20 mouse cellular contexts compared by ENCODE assay signal in the genomic region with DNA sequence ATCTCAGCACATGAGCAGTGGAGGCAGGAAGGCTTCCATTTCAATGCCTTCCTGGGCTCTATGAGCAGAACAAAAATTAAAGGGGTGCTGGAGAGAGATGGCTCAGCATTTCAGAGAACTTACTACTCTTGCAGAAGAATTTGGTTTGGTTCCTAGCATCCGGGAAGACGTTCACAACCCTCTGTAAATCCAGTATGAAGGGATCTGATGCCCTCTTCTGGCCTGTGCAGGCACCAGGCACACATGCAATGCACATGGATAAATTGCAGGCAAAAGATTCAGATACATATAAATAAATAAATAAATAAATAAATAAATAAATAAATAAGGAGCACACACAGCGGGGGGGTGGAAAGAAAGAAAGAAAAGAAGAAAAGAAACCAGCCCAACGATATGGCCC. TPM values are rescaled to one million over a fixed set of nuclear protein-coding genes. Genes with fewer than 3 reads are reported as not detected.
DNase-seq lines count a peak whose midpoint lies in the region; ATAC-seq and TF ChIP-seq lines count a peak whose summit lies in the region.
"Had no signal": no experiment of that assay in that cellular context is flagged by ENCODE, and none has a peak within 500 bp of the region (broad histone marks: within the 10 kb centered on the region; RNA-seq: fewer than 3 reads in every experiment).

No protein-coding gene starts in this region.

- no peak overlapping the region for H3K9ac ChIP-seq in stomach, postnatal 0 days (ENCODE audit: low read length)
- H3K9ac ChIP-seq: embryonic facial prominence, embryonic 12.5 days; lung, embryonic 15.5 days; midbrain, embryonic 12.5 days; stomach, embryonic 15.5 days had no signal

- no peak for TF ChIP-seq EP300 in stomach, postnatal 0 days (optimal IDR thresholded peaks at IDR 0.05)

- no peak for DNase-seq in left cerebral cortex, adult 2 months (ENCODE audit: extremely low spot score in 1 of 2, low spot score in 2 of 2)
- no peak for DNase-seq in left cerebral cortex, postnatal 10 days (ENCODE audit: extremely low spot score in 1 of 2, low spot score in 2 of 2)
- peak; percentile 26 for DNase-seq in thymus, postnatal 25 days
- no peak for DNase-seq in thymus, postnatal 4 days
- peak; percentile 64 for DNase-seq in ZHBTc4 (ENCODE audit: low read depth, low spot score)
- no peak for DNase-seq in stomach, postnatal 0 days (ENCODE audit: low spot score)
- DNase-seq in urinary bladder, postnatal 10 days (ENCODE audit: low spot score): no peak
- DNase-seq in heart, postnatal 4 days: no peak
- DNase-seq: cerebellum, adult 9-10 months; left cerebral cortex, postnatal 4 days; right cerebral cortex, postnatal 25 days; thymus, postnatal 36 days had no signal

- no peak overlapping the region for H3K4me3 ChIP-seq in left cerebral cortex, adult 2 months
- no peak overlapping the region for H3K4me3 ChIP-seq in stomach, postnatal 0 days (ENCODE audit: low read depth, low read length)
- H3K4me3 ChIP-seq: embryonic facial prominence, embryonic 12.5 days; forebrain, embryonic 10.5 days; lung, embryonic 15.5 days; midbrain, embryonic 12.5 days; stomach, embryonic 15.5 days had no signal

- peaks cover 13% of the 10 kb centered on the region; the same call in 1 of the 2 replicates for H3K27me3 ChIP-seq in stomach, postnatal 0 days (ENCODE audit: control insufficient read depth, insufficient read depth, low read length)

- H3K9me3 ChIP-seq in stomach, postnatal 0 days (ENCODE audit: control insufficient read depth, low read length): no peaks in the 10 kb centered on the region
- H3K9me3 ChIP-seq: embryonic facial prominence, embryonic 12.5 days; forebrain, embryonic 10.5 days; lung, embryonic 15.5 days; midbrain, embryonic 12.5 days; stomach, embryonic 15.5 days had no signal

- ATAC-seq in stomach, postnatal 0 days (ENCODE audit: low FRiP score, low TSS enrichment): no peak
- ATAC-seq: hindbrain, postnatal 0 days had no signal

- H3K27ac ChIP-seq in left cerebral cortex, adult 2 months: no peak overlapping the region
- H3K27ac ChIP-seq in stomach, postnatal 0 days (replicated peaks): no peak overlapping the region
- H3K27ac ChIP-seq: embryonic facial prominence, embryonic 12.5 days; forebrain, embryonic 10.5 days; hindbrain, postnatal 0 days; lung, embryonic 15.5 days; midbrain, embryonic 12.5 days; stomach, embryonic 15.5 days had no signal

- peak; percentile 29 for TF ChIP-seq CTCF in left cerebral cortex, adult 2 months (IDR thresholded peaks at IDR 0.05)
- TF ChIP-seq CTCF in stomach, postnatal 0 days (IDR thresholded peaks at IDR 0.05; ENCODE audit: low read depth): peak; percentile 58

- no peaks in the 10 kb centered on the region; the same call in 1 of the 2 replicates for H3K4me1 ChIP-seq in stomach, postnatal 0 days (replicated peaks; ENCODE audit: control insufficient read depth, insufficient read depth)
- H3K4me1 ChIP-seq: embryonic facial prominence, embryonic 12.5 days had no signal

- WGBS in stomach, postnatal 0 days: 45% methylated on average over 4 of the region's 4 CpGs

- intact Hi-C loops in left cerebral cortex, adult 2 months (cut with DNase I): loop anchor here (2.0 kb wide), 1 partner anchor 37 kb away; no protein-coding TSS in a partner anchor
- intact Hi-C loops in left cerebral cortex, postnatal 10 days (cut with DNase I): no loop called here

- no peaks in the 10 kb centered on the region for H3K36me3 ChIP-seq in stomach, postnatal 0 days (ENCODE audit: control insufficient read depth, insufficient read depth, low read length)
- H3K36me3 ChIP-seq: embryonic facial prominence, embryonic 12.5 days; forebrain, embryonic 10.5 days; lung, embryonic 15.5 days; midbrain, embryonic 12.5 days; stomach, embryonic 15.5 days had no signal

- no peak overlapping the region for H3K4me2 ChIP-seq in stomach, postnatal 0 days (replicated peaks; ENCODE audit: low read depth)
- H3K4me2 ChIP-seq: embryonic facial prominence, embryonic 12.5 days; lung, embryonic 15.5 days; midbrain, embryonic 12.5 days; stomach, embryonic 15.5 days had no signal

RNA-seq across cellular contexts. Expression of a gene that starts 3.6 kb away (rescaled TPM):
- not detected for total RNA-seq in left cerebral cortex, adult 2 months (2021)
- under 1 TPM; 0.34 to 0.49 TPM for total RNA-seq in left cerebral cortex, postnatal 10 days (2021)
- 0.17 and 0.21 TPM in 2 replicates for polyA plus RNA-seq in stomach, postnatal 0 days (2015; fragmentation: Nextera tagmentation; extraction: Ambion mirVana)
- under 1 TPM in 1 of 2 experiments, not detected in 1; 0.26 TPM for total RNA-seq in heart, postnatal 4 days (2021)
- total RNA-seq: gastrocnemius, postnatal 4 days had no signal
- polyA plus RNA-seq: embryonic facial prominence, embryonic 12.5 days; kidney, embryonic 16.5 days; lung, embryonic 15.5 days had no signal

RNA-seq across cellular contexts. Expression of a gene that starts 4.6 kb away (rescaled TPM):
- total RNA-seq in left cerebral cortex, adult 2 months (2021): 10 to 100 TPM; 13.2 to 14.6 TPM
- total RNA-seq in left cerebral cortex, postnatal 10 days (2021): 10 to 100 TPM; 23.1 to 23.5 TPM
- polyA plus RNA-seq in stomach, postnatal 0 days (2015; fragmentation: Nextera tagmentation; extraction: Ambion mirVana): 108 and 120 TPM in 2 replicates
- total RNA-seq in heart, postnatal 4 days (2021): 100 to 1,000 TPM; 117 to 119 TPM

RNA-seq across cellular contexts. Expression of a gene that starts 6.2 kb away (rescaled TPM):
- total RNA-seq in left cerebral cortex, adult 2 months (2021): 100 to 1,000 TPM; 110 to 122 TPM
- total RNA-seq in left cerebral cortex, postnatal 10 days (2021): 100 to 1,000 TPM; 145 to 151 TPM
- polyA plus RNA-seq in stomach, postnatal 0 days (2015; fragmentation: Nextera tagmentation; extraction: Ambion mirVana): 10.1 and 12.1 TPM in 2 replicates
- total RNA-seq in heart, postnatal 4 days (2021): 10 to 100 TPM; 30.2 to 32.3 TPM

RNA-seq across cellular contexts. Expression of a gene that starts 33.6 kb away (rescaled TPM):
- 10 to 100 TPM; 27.0 to 59.5 TPM for total RNA-seq in left cerebral cortex, adult 2 months (2021)
- total RNA-seq in left cerebral cortex, postnatal 10 days (2021): 1 to 10 TPM; 2.2 to 2.3 TPM
- 0.21 and 0.38 TPM in 2 replicates for polyA plus RNA-seq in stomach, postnatal 0 days (2015; fragmentation: Nextera tagmentation; extraction: Ambion mirVana)
- under 1 TPM; 0.52 to 0.86 TPM for total RNA-seq in heart, postnatal 4 days (2021)
- polyA plus RNA-seq: forebrain, embryonic 10.5 days had no signal

RNA-seq across cellular contexts. Expression of a gene that starts 48.1 kb away (rescaled TPM):
- 10 to 100 TPM; 42.7 to 46.8 TPM for total RNA-seq in left cerebral cortex, adult 2 months (2021)
- total RNA-seq in left cerebral cortex, postnatal 10 days (2021): 10 to 100 TPM; 36.6 to 38.0 TPM
- 20.3 and 20.7 TPM in 2 replicates for polyA plus RNA-seq in stomach, postnatal 0 days (2015; fragmentation: Nextera tagmentation; extraction: Ambion mirVana)
- 10 to 100 TPM; 54.7 to 60.0 TPM for total RNA-seq in heart, postnatal 4 days (2021)

Comparison
In these comparisons a context has a peak if more than half of its experiments do, and no peak if none do; other contexts are left out.
1. DNase-seq: peak in thymus, postnatal 25 days (single experiment) and ZHBTc4 (single experiment); none in left cerebral cortex, adult 2 months (0 of 2), left cerebral cortex, postnatal 10 days (0 of 2), thymus, postnatal 4 days (single experiment), stomach, postnatal 0 days (single experiment), urinary bladder, postnatal 10 days (single experiment) and heart, postnatal 4 days (single experiment).
2. RNA of a gene that starts 4.6 kb away (total RNA-seq): 117 to 119 TPM in heart, postnatal 4 days; 23.1 to 23.5 TPM in left cerebral cortex, postnatal 10 days and 13.2 to 14.6 TPM in left cerebral cortex, adult 2 months; every median in the first group is over 4 times any median in the second.